Mouse (Mus musculus) myocyte (in vitro differentiated cells): ENCODE results near the gene Wdr63.

Experiments
- CEBPB ChIP-seq: IDR thresholded peaks from 2 replicates; pipeline ENCODE4 v1.6.1; 2011; ENCODE audit warnings: mild to moderate bottlenecking, moderate library complexity; ENCODE audit not compliant: poor library complexity, insufficient read depth, severe bottlenecking
- E2F4 ChIP-seq: IDR thresholded peaks from one replicate; pipeline ENCODE4 v1.6.1; 2011; ENCODE audit warnings: mild to moderate bottlenecking, control low read depth, moderate library complexity; ENCODE audit not compliant: insufficient read depth
- MAX ChIP-seq: IDR thresholded peaks from one replicate; pipeline ENCODE4 v1.6.1; 2011; ENCODE audit warnings: low read depth, mild to moderate bottlenecking, control low read depth
- MYOD1 ChIP-seq, 3 experiments: IDR thresholded peaks; one replicate each; pipeline ENCODE4 v1.6.1; 2011; ENCODE audit warnings: control low read depth in 2 of 3, low read depth in 2 of 3, mild to moderate bottlenecking in 2 of 3, moderate library complexity in 1 of 3; ENCODE audit not compliant: insufficient read length in 2 of 3, control insufficient read depth in 1 of 3
- MYOG ChIP-seq, 3 experiments: IDR thresholded peaks; one replicate each; pipeline ENCODE4 v1.6.1; 2011; ENCODE audit warnings: control low read depth in 2 of 3, low read depth in 2 of 3, mild to moderate bottlenecking in 2 of 3; ENCODE audit not compliant: insufficient read length in 2 of 3, control insufficient read depth in 1 of 3, insufficient read depth in 1 of 3
- POLR2A ChIP-seq: IDR thresholded peaks from one replicate; pipeline ENCODE4 v1.6.1; 2011; ENCODE audit warnings: low read depth, mild to moderate bottlenecking, control low read depth, moderate library complexity; ENCODE audit not compliant: insufficient read length
- POLR2AphosphoS2 ChIP-seq: IDR thresholded peaks from one replicate; pipeline ENCODE4 v1.6.1; 2011; ENCODE audit warnings: low read depth, control low read depth; ENCODE audit not compliant: insufficient read length
- REST ChIP-seq: IDR thresholded peaks from one replicate; pipeline ENCODE4 v1.6.1; 2011; ENCODE audit warnings: mild to moderate bottlenecking, control low read depth, moderate library complexity; ENCODE audit not compliant: insufficient read depth, insufficient read length
- TCF12 ChIP-seq: IDR thresholded peaks from one replicate; pipeline ENCODE4 v1.6.1; 2011; ENCODE audit warnings: mild to moderate bottlenecking, control low read depth; ENCODE audit not compliant: poor library complexity, insufficient read depth, severe bottlenecking
- USF1 ChIP-seq: IDR thresholded peaks from one replicate; pipeline ENCODE4 v1.6.1; 2011; ENCODE audit warnings: low read depth, mild to moderate bottlenecking, control low read depth, moderate library complexity

DNA sequence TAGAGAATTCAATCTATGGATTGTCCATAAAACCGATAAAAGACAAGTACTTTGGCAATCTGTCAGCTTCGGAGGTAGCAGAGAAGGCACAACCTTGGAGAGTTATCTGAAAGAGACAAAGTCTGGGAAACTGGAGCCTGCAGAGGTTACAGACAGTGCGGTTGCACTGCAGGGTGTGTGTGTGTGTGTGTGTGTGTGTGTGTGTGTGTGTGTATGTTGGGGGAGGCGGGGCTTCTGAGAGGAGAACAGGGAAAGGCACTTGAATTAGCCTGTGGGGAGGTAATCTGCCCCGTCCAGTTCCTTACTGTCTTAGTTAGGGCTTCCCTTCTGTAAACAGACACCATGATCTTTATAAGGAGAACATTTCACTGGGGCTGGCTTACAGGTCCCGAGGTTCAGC, 100.1 kb downstream of the Wdr63 start:
- TF ChIP-seq USF1: no peak
- TF ChIP-seq E2F4: no peak
- TF ChIP-seq POLR2A: no peak
- no peak for TF ChIP-seq REST
- no peak for TF ChIP-seq TCF12
- no peak for TF ChIP-seq POLR2AphosphoS2
- TF ChIP-seq CEBPB: no peak
- TF ChIP-seq MYOD1 (IDR thresholded peaks at IDR 0.05; ENCODE audit: control insufficient read depth in 1 of 3, insufficient read length in 2 of 3, low read depth in 2 of 3): no peak
- no peak for TF ChIP-seq MYOG (IDR thresholded peaks at IDR 0.05; ENCODE audit: control insufficient read depth in 1 of 3, insufficient read depth in 1 of 3, insufficient read length in 2 of 3, low read depth in 2 of 3)
- no peak for TF ChIP-seq MAX
